Mouse (Mus musculus) embryonic facial prominence, embryonic 10.5 days (tissue): ENCODE results near the gene Bbs12. TPM values are rescaled to one million over a fixed set of nuclear protein-coding genes. Genes with fewer than 3 reads are reported as not detected.

Experiments
- DNase-seq: peaks from one replicate; pipeline ENCODE4 v3.0.0-alpha.2; 2017; ENCODE audit warnings: low spot score
- H3K27ac ChIP-seq: fragments of 300-500 bp; sonication (generic); replicated peaks from 2 replicates; pipeline ENCODE4 v1.5.1; 2016; ENCODE audit warnings: mild to moderate bottlenecking
- H3K27me3 ChIP-seq: fragments of 300-500 bp; sonication (generic); replicated peaks from 2 replicates; pipeline ENCODE4 v1.6.1; 2016; ENCODE audit warnings: low read depth, mild to moderate bottlenecking; ENCODE audit not compliant: poor library complexity, severe bottlenecking
- H3K36me3 ChIP-seq: fragments of 300-500 bp; sonication (generic); replicated peaks from 2 replicates; pipeline ENCODE4 v1.6.1; 2016; ENCODE audit warnings: mild to moderate bottlenecking, moderate library complexity
- H3K4me1 ChIP-seq: fragments of 300-500 bp; sonication (generic); 2 replicates; pipeline ENCODE4 v1.6.1; 2016
- H3K4me3 ChIP-seq: fragments of 300-500 bp; sonication (generic); 2 replicates; pipeline ENCODE4 v1.5.1; 2016; ENCODE audit warnings: mild to moderate bottlenecking, moderate library complexity
- H3K9me3 ChIP-seq: fragments of 300-500 bp; sonication (generic); 2 replicates; pipeline ENCODE4 v1.6.1; 2016; ENCODE audit warnings: mild to moderate bottlenecking
- WGBS: fragments of 180-500 bp; shearing (Covaris S2); methylation state at CpG from one replicate; pipeline ENCODE4 v1.1.7; 2016; 5-methylcytosine and 5-hydroxymethylcytosine counted together
- polyA plus RNA-seq: library from polyadenylated mRNA; unstranded; fragments of >200 nt; fragmentation: Nextera tagmentation; extraction: Ambion mirVana; gene quantifications from 2 replicates; pipeline ENCODE4 v1.2.1, GENCODE M21; 2016

Bbs12 gene
- polyA plus RNA-seq, 1 experiment from 2014 or later = 8.7 TPM

DNA sequence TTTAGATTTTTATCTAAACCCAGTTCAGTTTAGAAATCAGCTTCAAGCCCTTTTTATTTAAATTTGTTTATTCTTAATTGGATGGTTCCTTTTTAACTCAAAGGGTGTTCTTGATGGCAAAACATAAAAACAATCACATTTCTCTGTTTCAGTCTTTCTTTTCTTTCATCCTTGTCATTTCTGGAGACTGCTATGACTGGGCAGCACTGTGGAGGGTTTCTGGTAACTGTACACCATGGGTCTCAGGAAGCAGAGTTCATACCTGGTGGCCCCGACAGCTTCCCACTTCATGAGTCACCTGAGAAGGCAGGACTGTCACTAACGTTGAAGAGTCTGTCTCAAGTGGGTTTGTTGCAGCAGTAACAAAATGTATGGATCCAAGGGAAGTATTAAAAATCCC is 19.7 kb upstream of the Bbs12 start:
- peaks cover 3% of the 10 kb centered on the region; the same call in 1 of the 2 replicates for H3K4me1 ChIP-seq
- no peaks in the 10 kb centered on the region for H3K27me3 ChIP-seq
- H3K27ac ChIP-seq = no peak overlapping the region
- DNase-seq = no peak
- 73% methylated on average over 2 of the region's 2 CpGs for WGBS
- no peak overlapping the region for H3K4me3 ChIP-seq
- no peaks in the 10 kb centered on the region for H3K9me3 ChIP-seq
- no peaks in the 10 kb centered on the region for H3K36me3 ChIP-seq

- Histone ChIP-seq H3K27me3 (no peaks in the 10 kb centered on the region), H3K27ac (no peak overlapping the region), H3K4me3 (no peak overlapping the region), H3K4me1 (no peaks in the 10 kb centered on the region), H3K36me3 (no peaks in the 10 kb centered on the region), H3K9me3 (no peaks in the 10 kb centered on the region)
- 77% methylated on average over 3 of the region's 3 CpGs for WGBS
- no peak for DNase-seq
Observed at GRCm38 (mm10) chr3:37299470-37299869, 12.9 kb upstream of the Bbs12 start.

GRCm38 (mm10) chr3:37302685-37303084 is 9.7 kb upstream of the Bbs12 start:
- peak; percentile 65 for DNase-seq
- Histone ChIP-seq H3K4me1 (no peaks in the 10 kb centered on the region), H3K36me3 (no peaks in the 10 kb centered on the region), H3K27ac (no peak overlapping the region), H3K27me3 (no peaks in the 10 kb centered on the region), H3K9me3 (no peaks in the 10 kb centered on the region), H3K4me3 (no peak overlapping the region)
- WGBS = 35% methylated on average over 12 of the region's 12 CpGs

DNA sequence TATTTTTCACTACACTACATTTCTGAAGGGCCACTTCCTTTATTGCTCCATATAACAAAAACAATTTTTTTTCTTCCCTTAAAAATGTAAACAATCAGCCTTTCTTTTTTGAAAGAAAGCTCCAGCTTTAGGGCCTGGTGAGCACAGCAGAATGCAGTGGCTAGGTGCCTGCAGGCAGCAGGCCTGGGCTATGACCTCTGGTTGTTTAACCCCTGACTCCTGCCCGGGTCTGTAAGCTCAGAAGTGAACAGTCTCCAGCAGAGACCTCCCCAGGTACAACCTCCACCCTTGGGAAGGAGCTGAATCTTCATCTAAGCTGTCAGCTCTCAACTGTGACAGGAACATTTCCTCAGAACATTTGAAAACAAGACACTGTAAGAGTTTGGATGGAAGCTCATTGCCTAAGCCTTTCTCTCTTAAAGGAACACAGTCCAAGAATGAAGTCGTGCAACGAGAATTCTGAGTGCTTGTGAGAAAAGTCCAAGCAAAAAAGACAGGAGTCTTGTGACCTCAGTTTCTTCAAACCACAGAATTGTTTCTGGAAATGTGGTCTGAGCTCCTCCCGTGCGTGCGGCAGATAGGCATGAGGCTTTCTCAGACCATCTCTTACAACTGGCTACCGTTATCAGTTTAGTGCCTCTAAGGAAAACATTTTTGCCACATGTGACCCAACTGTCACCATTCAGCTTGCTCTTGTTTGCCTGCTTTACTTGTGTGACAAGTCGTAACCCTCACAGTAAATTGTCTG is 8.8 kb upstream of the Bbs12 start:
- no peak overlapping the region for H3K4me3 ChIP-seq
- no peak for DNase-seq
- no peaks in the 10 kb centered on the region for H3K27me3 ChIP-seq
- no peaks in the 10 kb centered on the region for H3K4me1 ChIP-seq
- H3K36me3 ChIP-seq = no peaks in the 10 kb centered on the region
- H3K27ac ChIP-seq = no peak overlapping the region
- WGBS = 60% methylated on average over 8 of the region's 8 CpGs
- H3K9me3 ChIP-seq = no peaks in the 10 kb centered on the region

- H3K27me3 ChIP-seq = no peaks in the 10 kb centered on the region
- 2% methylated on average over 10 of the region's 10 CpGs for WGBS
- peaks cover 18% of the 10 kb centered on the region for H3K4me1 ChIP-seq
- peak overlapping the region; percentile 98 for H3K27ac ChIP-seq
- peak overlapping the region; percentile 91 for H3K4me3 ChIP-seq
- DNase-seq = no peak
- no peaks in the 10 kb centered on the region for H3K36me3 ChIP-seq
- no peaks in the 10 kb centered on the region for H3K9me3 ChIP-seq
Observed at GRCm38 (mm10) chr3:37311897-37312369, 421 bp upstream of the Bbs12 start.

GRCm38 (mm10) chr3:37313371-37313770 is 1.0 kb downstream of the Bbs12 start:
- H3K27ac ChIP-seq = peak overlapping the region; percentile 44; the same call in 1 of the 2 replicates
- H3K9me3 ChIP-seq = no peaks in the 10 kb centered on the region
- DNase-seq = no peak
- H3K27me3 ChIP-seq = no peaks in the 10 kb centered on the region
- peak overlapping the region; percentile 91 for H3K4me3 ChIP-seq
- no peaks in the 10 kb centered on the region; the same call in 1 of the 2 replicates for H3K36me3 ChIP-seq
- H3K4me1 ChIP-seq = peaks cover 18% of the 10 kb centered on the region
- 38% methylated on average over 1 of the region's 1 CpGs for WGBS

- Histone ChIP-seq H3K27ac (no peak overlapping the region), H3K9me3 (no peaks in the 10 kb centered on the region), H3K36me3 (peaks cover 28% of the 10 kb centered on the region), H3K4me1 (peaks cover 18% of the 10 kb centered on the region), H3K4me3 (no peak overlapping the region), H3K27me3 (no peaks in the 10 kb centered on the region)
- DNase-seq = no peak
- 93% methylated on average over 1 of the region's 1 CpGs for WGBS
Observed at GRCm38 (mm10) chr3:37316233-37316632, 3.9 kb downstream of the Bbs12 start.

- 50% methylated on average over 3 of the region's 3 CpGs for WGBS
- no peaks in the 10 kb centered on the region for H3K4me1 ChIP-seq
- no peak overlapping the region for H3K4me3 ChIP-seq
- no peak overlapping the region for H3K27ac ChIP-seq
- H3K36me3 ChIP-seq = peaks cover 23% of the 10 kb centered on the region
- no peak for DNase-seq
- no peaks in the 10 kb centered on the region for H3K9me3 ChIP-seq
- no peaks in the 10 kb centered on the region for H3K27me3 ChIP-seq
Observed at GRCm38 (mm10) chr3:37324310-37324709, 12.0 kb downstream of the Bbs12 start.

- WGBS = 88% methylated on average over 5 of the region's 5 CpGs
- H3K27me3 ChIP-seq = no peaks in the 10 kb centered on the region
Observed at GRCm38 (mm10) chr3:37325317-37326112, 13.2 kb downstream of the Bbs12 start.

GRCm38 (mm10) chr3:37326627-37327026 is 14.3 kb downstream of the Bbs12 start:
- H3K9me3 ChIP-seq = no peaks in the 10 kb centered on the region
- H3K4me3 ChIP-seq = no peak overlapping the region
- H3K36me3 ChIP-seq = no peaks in the 10 kb centered on the region
- 88% methylated on average over 3 of the region's 3 CpGs for WGBS
- H3K27me3 ChIP-seq = no peaks in the 10 kb centered on the region
- DNase-seq = no peak
- no peaks in the 10 kb centered on the region for H3K4me1 ChIP-seq
- no peak overlapping the region for H3K27ac ChIP-seq

More at GRCm38 (mm10) chr3:37325317-37326112, 13.2 kb downstream of the Bbs12 start:
- Histone ChIP-seq H3K4me1 (no peaks in the 10 kb centered on the region), H3K4me3 (no peak overlapping the region), H3K27ac (no peak overlapping the region), H3K9me3 (no peaks in the 10 kb centered on the region), H3K36me3 (peaks cover 11% of the 10 kb centered on the region)
- no peak for DNase-seq

DNA sequence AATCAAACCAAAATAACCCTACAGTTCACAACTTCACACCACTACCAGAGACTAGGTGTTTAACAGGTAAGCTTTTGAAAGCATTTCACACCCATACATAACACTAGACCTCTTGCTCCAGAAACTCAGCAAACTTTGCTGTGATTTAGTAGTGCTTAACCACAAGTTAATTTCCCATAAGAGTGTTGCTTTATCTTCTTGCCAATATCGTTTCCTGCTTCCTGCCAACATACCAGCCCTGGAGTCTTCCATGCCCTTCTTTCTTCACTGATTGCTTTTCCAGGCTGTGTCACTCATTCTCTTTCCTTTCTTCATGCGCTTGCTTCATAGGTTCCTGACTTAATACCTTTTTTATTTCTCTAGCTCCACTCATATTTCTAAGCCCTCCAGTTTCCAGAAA is 16.1 kb downstream of the Bbs12 start:
- Histone ChIP-seq H3K36me3 (no peaks in the 10 kb centered on the region), H3K4me1 (no peaks in the 10 kb centered on the region), H3K27me3 (no peaks in the 10 kb centered on the region), H3K4me3 (no peak overlapping the region), H3K27ac (no peak overlapping the region), H3K9me3 (no peaks in the 10 kb centered on the region)
- WGBS = 89% methylated on average over 2 of the region's 2 CpGs
- DNase-seq = no peak

- Histone ChIP-seq H3K27ac (no peak overlapping the region), H3K9me3 (no peaks in the 10 kb centered on the region), H3K27me3 (no peaks in the 10 kb centered on the region), H3K4me1 (no peaks in the 10 kb centered on the region), H3K36me3 (no peaks in the 10 kb centered on the region), H3K4me3 (no peak overlapping the region)
- 90% methylated on average over 1 of the region's 1 CpGs for WGBS
- no peak for DNase-seq
Observed at GRCm38 (mm10) chr3:37329963-37330362, 17.6 kb downstream of the Bbs12 start.
